Mouse (Mus musculus) MEL (cell line): ENCODE measurements at regions not wholly inside any gene's neighbourhood (a gene's known extent, or its start where the extent isn't known, plus 50 kb on each side); places are given as distances from the start of the nearest gene placed in this dataset.

ENCODE experiments used
- DNase-seq: peaks from one replicate; pipeline ENCODE4 v3.0.0; 2011; ENCODE audit warnings: low read depth, low spot score
- H3K27ac ChIP-seq: 2 replicates; pipeline ENCODE4 v1.5.1; 2012; ENCODE audit warnings: low read depth, mild to moderate bottlenecking, control low read depth, low read length, moderate library complexity; ENCODE audit not compliant: control insufficient read depth
- H3K27me3 ChIP-seq, 2 experiments: fragments of 150-350 bp in 1 of 2; sonication (generic) in 1 of 2; 2 replicates each; pipeline ENCODE4 v1.6.1; 2012; ENCODE audit warnings: low read length in 2 of 2, mild to moderate bottlenecking in 2 of 2, improper control_type of control experiment in 1 of 2, moderate library complexity in 1 of 2; ENCODE audit not compliant: insufficient read depth in 2 of 2, control insufficient read depth in 1 of 2
- H3K36me3 ChIP-seq, 2 experiments: 2 replicates each; pipeline ENCODE4 v1.6.1; 2012 to 2014; ENCODE audit warnings: low read length in 2 of 2, improper control_type of control experiment in 1 of 2, inconsistent platforms in 1 of 2, mild to moderate bottlenecking in 1 of 2; ENCODE audit not compliant: insufficient read depth in 2 of 2, control insufficient read depth in 1 of 2
- H3K4me1 ChIP-seq, 2 experiments: fragments of 150-350 bp in 1 of 2; sonication (generic) in 1 of 2; 2 replicates each; pipeline ENCODE4 v1.6.1; 2012; ENCODE audit warnings: low read length in 2 of 2, improper control_type of control experiment in 1 of 2, mild to moderate bottlenecking in 1 of 2; ENCODE audit not compliant: insufficient read depth in 2 of 2, control insufficient read depth in 1 of 2
- H3K4me3 ChIP-seq, 2 experiments: fragments of 150-350 bp in 1 of 2; sonication (generic) in 1 of 2; 2 replicates each; pipeline ENCODE4 v1.5.1; 2012; ENCODE audit warnings: low read depth in 2 of 2, low read length in 2 of 2, mild to moderate bottlenecking in 2 of 2, moderate library complexity in 2 of 2, control low read depth in 1 of 2, improper control_type of control experiment in 1 of 2; ENCODE audit not compliant: control insufficient read depth in 1 of 2, insufficient read depth in 1 of 2
- H3K79me2 ChIP-seq: 2 replicates; pipeline ENCODE4 v1.6.1; 2012; ENCODE audit warnings: mild to moderate bottlenecking, low read length, moderate library complexity; ENCODE audit not compliant: control insufficient read depth, poor library complexity, insufficient read depth
- H3K9ac ChIP-seq: 2 replicates; pipeline ENCODE4 v1.6.1; 2012; ENCODE audit warnings: low read depth, mild to moderate bottlenecking, control low read depth, low read length, moderate library complexity; ENCODE audit not compliant: control insufficient read depth, poor library complexity, severe bottlenecking
- H3K9me3 ChIP-seq: fragments of 150-350 bp; sonication (generic); replicated peaks from 2 replicates; pipeline ENCODE4 v1.6.1; 2012; ENCODE audit warnings: mild to moderate bottlenecking, low read length, improper control_type of control experiment, moderate library complexity; ENCODE audit not compliant: insufficient read depth
- EP300 ChIP-seq, 2 experiments: IDR thresholded peaks; 2 replicates each; pipeline ENCODE4 v1.6.1; 2011; ENCODE audit warnings: improper control_type of control experiment in 2 of 2, low read length in 2 of 2, low read depth in 1 of 2, mild to moderate bottlenecking in 1 of 2
- ETS1 ChIP-seq: IDR thresholded peaks from 2 replicates; pipeline ENCODE4 v1.6.1; 2012; ENCODE audit warnings: low read depth, mild to moderate bottlenecking, inconsistent platforms, low read length, improper control_type of control experiment, moderate library complexity
- GATA1 ChIP-seq: IDR thresholded peaks from 2 replicates; pipeline ENCODE4 v1.6.1; 2011; ENCODE audit warnings: low read depth, low read length, improper control_type of control experiment
- JUND ChIP-seq: IDR thresholded peaks from 2 replicates; pipeline ENCODE4 v1.6.1; 2011; ENCODE audit warnings: low read depth, mild to moderate bottlenecking, improper control_type of control experiment, low read length
- POLR2AphosphoS2 ChIP-seq: IDR thresholded peaks from 2 replicates; pipeline ENCODE4 v1.6.1; 2011; ENCODE audit warnings: low read length, improper control_type of control experiment
- POLR2AphosphoS5 ChIP-seq: IDR thresholded peaks from 2 replicates; pipeline ENCODE4 v1.6.1; 2012; ENCODE audit warnings: low read depth, borderline replicate concordance, mild to moderate bottlenecking, inconsistent platforms, low read length, moderate library complexity, mixed read lengths
- RCOR1 ChIP-seq: IDR thresholded peaks from 2 replicates; pipeline ENCODE4 v1.6.1; 2012; ENCODE audit warnings: low read depth, mild to moderate bottlenecking, inconsistent platforms, low read length, improper control_type of control experiment
- TCF12 ChIP-seq: IDR thresholded peaks from 2 replicates; pipeline ENCODE4 v1.6.1; 2014; ENCODE audit warnings: low read depth, mild to moderate bottlenecking, inconsistent platforms, low read length, improper control_type of control experiment, moderate library complexity
- ZMIZ1 ChIP-seq: IDR thresholded peaks from 2 replicates; pipeline ENCODE4 v1.6.1; 2012; ENCODE audit warnings: low read depth, mild to moderate bottlenecking, inconsistent platforms, low read length, improper control_type of control experiment, moderate library complexity

- Histone ChIP-seq H3K4me1 (no peaks in the 10 kb centered on the region; a peak in 1 of 4 replicates), H3K27me3 (no peaks in the 10 kb centered on the region)
- peak; percentile 60 for DNase-seq
- TF ChIP-seq EP300 (IDR thresholded peaks at IDR 0.05; ENCODE audit: low read depth in 1 of 2, low read length in 2 of 2) (peak; percentile 31 to 64; a peak in 2 of 4 replicates), POLR2AphosphoS2 (no peak), RCOR1 (peak; percentile 14; the same call in 1 of the 2 replicates), GATA1 (peak; percentile 55), ZMIZ1 (no peak), JUND (no peak), ETS1 (0 out of 2 replicates have a peak, but pooled peaks have one; percentile 27), TCF12 (peak; percentile 41; the same call in 1 of the 2 replicates)
- TF ChIP-seq, all 39 proteins: peak for 5
- Histone ChIP-seq H3K79me2 (no peaks in the 10 kb centered on the region), H3K9ac (no peak overlapping the region), H3K36me3 (peaks cover 0 to 4% of the 10 kb centered on the region in 2 experiments; a peak in 1 of 4 replicates), H3K27ac (no peak overlapping the region), H3K9me3 (no peaks in the 10 kb centered on the region), H3K4me3 (no peak overlapping the region)
Measured at GRCm38 (mm10) chr2:108813040-108813566, 467.4 kb upstream of the Kif18a start.

- H3K4me1 ChIP-seq: no peaks in the 10 kb centered on the region; a peak in 1 of 4 replicates
- H3K36me3 ChIP-seq: peaks cover 0 to 4% of the 10 kb centered on the region in 2 experiments; a peak in 1 of 4 replicates
- no peak overlapping the region for H3K27ac ChIP-seq
- no peak overlapping the region for H3K9ac ChIP-seq
- H3K4me3 ChIP-seq: no peak overlapping the region
- DNase-seq: no peak
- TF ChIP-seq RCOR1: no peak
- TF ChIP-seq, all 39 proteins: peak for 0
- H3K79me2 ChIP-seq: no peaks in the 10 kb centered on the region
- H3K9me3 ChIP-seq: no peaks in the 10 kb centered on the region
- no peaks in the 10 kb centered on the region for H3K27me3 ChIP-seq
Measured at GRCm38 (mm10) chr2:108816579-108816978, 464.0 kb upstream of the Kif18a start.

GRCm38 (mm10) chr2:108824025-108824424 lies 456.5 kb upstream of the Kif18a start:
- Histone ChIP-seq H3K9me3 (no peaks in the 10 kb centered on the region), H3K4me1 (no peaks in the 10 kb centered on the region), H3K27ac (no peak overlapping the region), H3K36me3 (no peaks in the 10 kb centered on the region), H3K27me3 (no peaks in the 10 kb centered on the region), H3K4me3 (no peak overlapping the region), H3K79me2 (no peaks in the 10 kb centered on the region), H3K9ac (no peak overlapping the region)
- TF ChIP-seq POLR2AphosphoS5: no peak
- no peak for DNase-seq
